Mouse (Mus musculus): ENCODE measurements around the gene Ptrh1. TPM values are rescaled to one million over a fixed set of nuclear protein-coding genes. Genes with fewer than 3 reads are reported as not detected.

The Ptrh1 gene
- total and polyA plus RNA-seq, 3 experiments = 1.4 to 9.2 (median 4.6) TPM

GRCm38 (mm10) chr2:32822643-32823042 is 47.1 kb downstream of the Ptrh1 start:
- H3K4me2 ChIP-seq (ENCODE audit: insufficient read depth, low read depth, poor library complexity, severe bottlenecking) = no peak overlapping the region
- dilution Hi-C loops (cut with MboI; ENCODE audit: extremely low pct_ligation_motif_present, extremely low pct_unique_long_range_greater_than_20kb, low sequenced_read_pairs) = no loop called here

DNA sequence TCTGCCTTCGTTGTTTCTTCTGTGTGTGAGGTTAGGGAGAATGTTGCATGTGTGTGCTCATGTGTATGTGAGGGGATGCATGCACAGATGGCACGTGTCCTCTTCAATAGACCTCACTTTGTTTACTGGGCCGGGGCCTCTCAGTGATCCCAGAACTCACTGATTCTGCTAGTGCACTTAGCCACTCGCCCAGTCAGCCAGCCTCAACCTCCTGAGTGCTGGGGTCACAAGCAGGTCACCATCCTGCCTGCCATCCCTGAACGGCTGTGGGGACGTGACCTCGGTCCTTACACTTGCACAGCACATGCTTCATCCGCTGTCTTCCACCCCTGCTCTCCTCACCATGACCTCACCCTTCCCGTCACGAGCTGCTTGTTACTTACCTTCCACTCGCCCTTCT is 47.6 kb downstream of the Ptrh1 start:
- in situ Hi-C loops (cut with MboI; ENCODE audit: low pct_ligation_motif_present, low pct_unique_long_range_greater_than_20kb, low sequenced_read_pairs) = no loop called here
- H3K9ac ChIP-seq (ENCODE audit: insufficient read depth, low read depth) = no peak overlapping the region
- peak overlapping the region in 1 of 3 experiments; percentile 16 for H3K4me3 ChIP-seq (replicated peaks in 1 of 3; ENCODE audit: low read depth in 2 of 3, low read length in 2 of 3, poor library complexity in 1 of 3)
- H3K79me2 ChIP-seq (replicated peaks; ENCODE audit: control insufficient read depth, extremely low read depth, insufficient read depth, poor library complexity, severe bottlenecking) = no peaks in the 10 kb centered on the region
- 0 out of 2 replicates have a peak overlapping the region, but pooled peaks have one; percentile 0 for H3K27ac ChIP-seq (ENCODE audit: insufficient read depth, low read depth)
- no peaks in the 10 kb centered on the region for H3K27me3 ChIP-seq (replicated peaks)
- H3K36me3 ChIP-seq (replicated peaks in 1 of 2; ENCODE audit: control insufficient read depth in 1 of 2, insufficient read depth in 1 of 2, low read length in 1 of 2) = peaks cover 0 to 14% of the 10 kb centered on the region in 2 experiments
- H3K9me3 ChIP-seq (replicated peaks; ENCODE audit: low read length) = no peaks in the 10 kb centered on the region
- peaks cover 3 to 58% of the 10 kb centered on the region in 2 experiments; a peak in 3 of 4 replicates for H3K4me1 ChIP-seq (ENCODE audit: control insufficient read depth in 1 of 2, insufficient read depth in 2 of 2)
- no peak overlapping the region for H3K4me2 ChIP-seq (ENCODE audit: insufficient read depth, low read depth, poor library complexity, severe bottlenecking)
- dilution Hi-C loops (cut with MboI; ENCODE audit: extremely low pct_ligation_motif_present, extremely low pct_unique_long_range_greater_than_20kb, low sequenced_read_pairs) = no loop called here
- peak; percentile 42 for DNase-seq (ENCODE audit: extremely low read depth)
- TF ChIP-seq BHLHE40 (IDR thresholded peaks at IDR 0.05; ENCODE audit: low read depth, low read length) (peak; percentile 32; the same call in 1 of the 2 replicates), IRF4 (IDR thresholded peaks at IDR 0.05; ENCODE audit: low read depth, low read length) (no peak), TBP (conservative IDR thresholded peaks at IDR 0.05; ENCODE audit: low read depth, low read length) (no peak)

More at GRCm38 (mm10) chr2:32822643-32823042, 47.1 kb downstream of the Ptrh1 start:
- no peak for TF ChIP-seq SMC3 (IDR thresholded peaks at IDR 0.05; ENCODE audit: low read depth, low read length)
- no peaks in the 10 kb centered on the region for H3K9me3 ChIP-seq (replicated peaks; ENCODE audit: low read length)
- in situ Hi-C loops (cut with MboI; ENCODE audit: low pct_ligation_motif_present, low pct_unique_long_range_greater_than_20kb, low sequenced_read_pairs) = no loop called here
- no peak overlapping the region for H3K4me3 ChIP-seq (replicated peaks in 1 of 3; ENCODE audit: low read depth in 2 of 3, low read length in 2 of 3, poor library complexity in 1 of 3)
- H3K27ac ChIP-seq (ENCODE audit: insufficient read depth, low read depth) = no peak overlapping the region
- H3K79me2 ChIP-seq (replicated peaks; ENCODE audit: control insufficient read depth, extremely low read depth, insufficient read depth, poor library complexity, severe bottlenecking) = no peaks in the 10 kb centered on the region
- H3K36me3 ChIP-seq (replicated peaks in 1 of 2; ENCODE audit: control insufficient read depth in 1 of 2, insufficient read depth in 1 of 2, low read length in 1 of 2) = peaks cover 0 to 19% of the 10 kb centered on the region in 2 experiments
- no peaks in the 10 kb centered on the region for H3K27me3 ChIP-seq (replicated peaks)
- H3K9ac ChIP-seq (ENCODE audit: insufficient read depth, low read depth) = no peak overlapping the region
- peaks cover 3 to 63% of the 10 kb centered on the region in 2 experiments; a peak in 3 of 4 replicates for H3K4me1 ChIP-seq (ENCODE audit: control insufficient read depth in 1 of 2, insufficient read depth in 2 of 2)
- no peak for DNase-seq (ENCODE audit: extremely low read depth)

GRCm38 (mm10) chr2:32823579-32824154 is 48.1 kb downstream of the Ptrh1 start:
- dilution Hi-C loops (cut with MboI; ENCODE audit: extremely low pct_ligation_motif_present, extremely low pct_unique_long_range_greater_than_20kb, low sequenced_read_pairs) = no loop called here
- no peak overlapping the region for H3K9ac ChIP-seq (ENCODE audit: insufficient read depth, low read depth)

More at GRCm38 (mm10) chr2:32823579-32824154, 48.1 kb downstream of the Ptrh1 start:
- peaks cover 0 to 11% of the 10 kb centered on the region in 2 experiments for H3K36me3 ChIP-seq (replicated peaks in 1 of 2; ENCODE audit: control insufficient read depth in 1 of 2, insufficient read depth in 1 of 2, low read length in 1 of 2)
- H3K27ac ChIP-seq (ENCODE audit: insufficient read depth, low read depth) = 0 out of 2 replicates have a peak overlapping the region, but pooled peaks have one; percentile 0
- H3K79me2 ChIP-seq (replicated peaks; ENCODE audit: control insufficient read depth, extremely low read depth, insufficient read depth, poor library complexity, severe bottlenecking) = no peaks in the 10 kb centered on the region
- peak; percentile 78 for DNase-seq (ENCODE audit: extremely low read depth)
- H3K4me1 ChIP-seq (ENCODE audit: control insufficient read depth in 1 of 2, insufficient read depth in 2 of 2) = peaks cover 3 to 56% of the 10 kb centered on the region in 2 experiments; a peak in 3 of 4 replicates
- no peak overlapping the region for H3K4me2 ChIP-seq (ENCODE audit: insufficient read depth, low read depth, poor library complexity, severe bottlenecking)
- TF ChIP-seq SIN3A (IDR thresholded peaks at IDR 0.05; ENCODE audit: low read length) (0 out of 2 replicates have a peak, but pooled peaks have one; percentile 39), GABPA (IDR thresholded peaks at IDR 0.05; ENCODE audit: insufficient replicate concordance, low read depth, low read length) (no peak), TBP (conservative IDR thresholded peaks at IDR 0.05; ENCODE audit: low read depth, low read length) (no peak), MXI1 (IDR thresholded peaks at IDR 0.05; ENCODE audit: low read depth, low read length) (no peak), CHD1 (IDR thresholded peaks at IDR 0.05; ENCODE audit: low read depth, low read length) (no peak), ETS1 (conservative IDR thresholded peaks at IDR 0.05; ENCODE audit: low read depth, low read length) (peak; percentile 7; the same call in 1 of the 2 replicates), CTCF (conservative IDR thresholded peaks at IDR 0.05 in 1 of 2, IDR thresholded peaks at IDR 0.05 in 1 of 2; ENCODE audit: low read depth in 2 of 2, low read length in 2 of 2) (no peak), TCF12 (IDR thresholded peaks at IDR 0.05; ENCODE audit: low read depth, low read length) (peak; percentile 59; the same call in 1 of the 2 replicates)
- H3K27me3 ChIP-seq (replicated peaks) = no peaks in the 10 kb centered on the region
- H3K9me3 ChIP-seq (replicated peaks; ENCODE audit: low read length) = no peaks in the 10 kb centered on the region
- no peak overlapping the region for H3K4me3 ChIP-seq (replicated peaks in 1 of 3; ENCODE audit: low read depth in 2 of 3, low read length in 2 of 3, poor library complexity in 1 of 3)
- in situ Hi-C loops (cut with MboI; ENCODE audit: low pct_ligation_motif_present, low pct_unique_long_range_greater_than_20kb, low sequenced_read_pairs) = no loop called here

Measured in CH12.LX (cell line).